Mouse (Mus musculus) forebrain, embryonic 10.5 days (tissue): ENCODE data around the gene Mtor. TPM values are rescaled to one million over a fixed set of nuclear protein-coding genes. Genes with fewer than 3 reads are reported as not detected.
A peak's percentile ranks its signal among the peaks of the same experiment; 100 is the strongest.

ENCODE experiments used
- DNase-seq: peaks from one replicate; pipeline ENCODE4 v3.0.0-alpha.2; 2017; ENCODE audit warnings: low spot score; ENCODE audit errors: extremely low spot score
- H3K27ac ChIP-seq: fragments of 300-500 bp; sonication (generic); 2 replicates; pipeline ENCODE4 v1.5.1; 2016; ENCODE audit warnings: mild to moderate bottlenecking
- H3K27me3 ChIP-seq: fragments of 300-500 bp; sonication (generic); 2 replicates; pipeline ENCODE4 v1.6.1; 2016; ENCODE audit warnings: mild to moderate bottlenecking; ENCODE audit not compliant: poor library complexity, severe bottlenecking
- H3K36me3 ChIP-seq: fragments of 300-500 bp; sonication (generic); replicated peaks from 2 replicates; pipeline ENCODE4 v1.6.1; 2016; ENCODE audit warnings: mild to moderate bottlenecking, moderate library complexity
- H3K4me1 ChIP-seq: fragments of 300-500 bp; sonication (generic); 2 replicates; pipeline ENCODE4 v1.6.1; 2016
- H3K4me3 ChIP-seq: fragments of 300-500 bp; sonication (generic); 2 replicates; pipeline ENCODE4 v1.5.1; 2016; ENCODE audit warnings: mild to moderate bottlenecking, moderate library complexity
- H3K9me3 ChIP-seq: fragments of 300-500 bp; sonication (generic); 2 replicates; pipeline ENCODE4 v1.6.1; 2016; ENCODE audit warnings: mild to moderate bottlenecking, moderate library complexity
- WGBS: fragments of 180-500 bp; shearing (Covaris S2); methylation state at CpG from one replicate; pipeline ENCODE4 v1.1.7; 2016; 5-methylcytosine and 5-hydroxymethylcytosine counted together
- polyA plus RNA-seq: library from polyadenylated mRNA; unstranded; fragments of >200 nt; fragmentation: Nextera tagmentation; extraction: Ambion mirVana; gene quantifications from 2 replicates; pipeline ENCODE4 v1.2.1, GENCODE M21; 2016

Mtor gene
- polyA plus RNA-seq, 1 experiment from 2014 or later, result 27.0 TPM

DNA sequence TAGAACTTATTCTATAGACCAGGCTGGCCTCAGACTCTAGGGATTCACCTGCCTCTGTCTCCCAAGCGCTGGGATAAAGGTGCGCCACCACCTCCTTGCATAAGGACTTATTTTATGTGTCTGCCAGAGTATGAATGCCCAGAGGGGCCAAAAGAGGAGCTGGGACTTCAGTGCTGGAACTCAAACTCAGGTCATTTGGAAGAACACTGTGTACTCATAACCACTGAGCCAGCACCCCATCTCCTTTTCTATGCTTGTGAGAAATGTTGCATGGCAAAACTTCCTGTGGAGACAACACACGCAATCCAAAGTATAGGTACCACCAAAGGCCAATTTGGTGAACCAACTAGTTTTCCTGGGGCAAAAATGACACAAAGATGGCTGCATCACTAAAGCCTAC, 148.3 kb downstream of the Mtor start:
- no peak for DNase-seq
- Histone ChIP-seq H3K9me3 (peaks cover 15% of the 10 kb centered on the region; the same call in 1 of the 2 replicates), H3K4me1 (peaks cover 45% of the 10 kb centered on the region), H3K27me3 (no peaks in the 10 kb centered on the region), H3K27ac (no peak overlapping the region), H3K36me3 (peaks cover 81% of the 10 kb centered on the region), H3K4me3 (no peak overlapping the region)
- 94% methylated on average over 3 of the region's 3 CpGs for WGBS

DNA sequence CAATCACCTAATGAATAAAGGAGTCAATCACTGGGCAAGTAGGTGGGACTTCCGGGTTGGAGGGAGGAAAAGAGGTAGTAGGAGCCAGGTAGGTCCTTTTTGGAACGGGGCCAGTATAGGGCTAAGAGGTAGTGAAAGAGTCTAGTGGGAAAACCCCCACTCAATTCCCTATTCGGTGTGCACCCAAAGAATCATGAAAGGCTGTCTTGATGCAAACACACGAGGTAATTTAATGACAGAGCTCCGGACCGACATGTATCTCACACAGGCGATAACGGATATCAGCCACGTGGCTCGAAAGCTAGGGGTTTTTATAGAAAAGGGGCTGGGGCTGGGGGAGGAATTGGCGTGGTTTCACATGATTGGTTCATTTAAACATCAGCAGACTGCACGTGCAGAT, 150.4 kb downstream of the Mtor start:
- Histone ChIP-seq H3K36me3 (peaks cover 66% of the 10 kb centered on the region), H3K27me3 (no peaks in the 10 kb centered on the region), H3K4me3 (no peak overlapping the region), H3K4me1 (peaks cover 30% of the 10 kb centered on the region), H3K27ac (no peak overlapping the region), H3K9me3 (peaks cover 15% of the 10 kb centered on the region; the same call in 1 of the 2 replicates)
- no peak for DNase-seq
- WGBS, result 97% methylated on average over 12 of the region's 12 CpGs

DNA sequence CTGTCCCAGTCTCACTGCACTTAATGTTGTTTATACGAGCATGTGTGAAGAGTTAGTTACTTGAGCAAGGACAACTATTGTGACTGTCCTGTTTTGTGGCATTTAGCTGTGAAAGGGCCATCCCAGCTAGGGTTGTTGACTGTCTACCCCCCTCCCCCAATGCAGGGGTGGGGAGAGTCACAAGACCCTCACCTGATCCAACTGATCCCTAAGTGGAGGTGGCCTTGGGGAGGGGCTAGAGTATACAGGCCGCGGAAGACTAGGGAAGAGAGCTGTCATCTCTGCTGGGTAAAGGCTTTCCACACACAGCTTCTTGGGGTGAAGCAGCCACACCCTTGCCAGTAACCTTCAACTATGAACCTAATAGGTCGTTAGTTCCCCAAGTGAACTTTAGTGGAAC, 151.9 kb downstream of the Mtor start:
- 94% methylated on average over 4 of the region's 4 CpGs for WGBS
- Histone ChIP-seq H3K36me3 (peaks cover 51% of the 10 kb centered on the region), H3K4me3 (no peak overlapping the region), H3K27me3 (no peaks in the 10 kb centered on the region), H3K4me1 (peaks cover 28% of the 10 kb centered on the region), H3K27ac (no peak overlapping the region), H3K9me3 (peaks cover 15% of the 10 kb centered on the region; the same call in 1 of the 2 replicates)
- DNase-seq, result no peak

DNA sequence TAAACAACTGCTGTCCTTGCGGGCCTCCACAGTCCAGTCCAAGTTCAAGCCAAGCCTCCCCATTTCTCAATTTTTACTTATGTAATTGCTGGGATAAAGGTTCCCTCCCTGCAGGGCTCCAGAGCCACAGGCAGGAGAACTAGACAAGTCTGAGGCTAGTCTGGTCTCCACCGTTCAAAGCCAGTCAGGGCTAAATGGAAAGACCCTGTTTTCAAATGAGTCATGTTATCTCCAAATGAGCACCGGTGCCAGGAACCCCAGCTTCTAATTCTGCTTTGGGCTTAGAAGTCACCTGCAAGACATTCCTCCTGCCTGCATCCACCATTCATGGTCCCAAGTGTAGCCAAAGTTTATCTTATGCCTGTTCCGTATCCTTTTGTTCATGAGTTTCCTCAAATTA, 153.5 kb downstream of the Mtor start:
- no peak for DNase-seq
- H3K27ac ChIP-seq, result no peak overlapping the region
- WGBS, result 91% methylated on average over 4 of the region's 4 CpGs
- peaks cover 35% of the 10 kb centered on the region for H3K36me3 ChIP-seq
- no peaks in the 10 kb centered on the region for H3K27me3 ChIP-seq
- H3K9me3 ChIP-seq, result peaks cover 15% of the 10 kb centered on the region; the same call in 1 of the 2 replicates
- no peak overlapping the region for H3K4me3 ChIP-seq
- H3K4me1 ChIP-seq, result 0 out of 2 replicates have a peak, but pooled peaks cover 16% of the 10 kb centered on the region

DNA sequence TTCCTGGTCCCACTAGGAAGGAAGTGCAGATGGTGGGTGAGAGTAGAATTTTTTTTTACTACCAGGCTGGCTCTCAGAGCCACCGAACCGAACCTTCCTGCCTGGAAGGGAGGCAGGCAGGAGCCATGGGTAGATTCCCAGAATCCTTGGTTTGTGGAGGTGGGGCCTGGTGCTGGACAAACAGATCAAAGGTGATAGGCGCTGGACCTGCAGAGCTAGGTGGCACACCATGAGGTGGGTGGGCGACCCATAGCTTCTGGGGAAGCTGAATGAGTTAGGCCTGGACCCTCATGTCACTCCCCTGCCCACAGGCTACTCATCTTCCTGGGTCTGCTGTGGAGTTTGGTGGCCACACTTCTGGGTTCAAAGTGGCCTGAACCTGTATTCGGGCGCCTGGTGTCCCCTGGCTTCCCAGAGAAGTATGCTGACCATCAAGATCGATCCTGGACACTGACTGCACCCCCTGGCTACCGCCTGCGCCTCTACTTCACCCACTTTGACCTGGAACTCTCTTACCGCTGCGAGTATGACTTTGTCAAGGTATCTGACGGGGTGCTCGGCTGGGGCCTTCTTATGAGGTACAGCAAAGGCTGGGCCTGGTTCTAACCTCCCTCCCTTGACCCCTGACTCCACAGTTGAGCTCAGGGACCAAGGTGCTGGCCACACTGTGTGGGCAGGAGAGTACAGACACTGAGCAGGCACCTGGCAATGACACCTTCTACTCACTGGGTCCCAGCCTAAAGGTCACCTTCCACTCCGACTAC, 154.1 kb downstream of the Mtor start, which contains the start of gene Masp2:
Masp2 (plus strand) TSS at position 198 of the 764 bp plus-strand sequence.
- no peak for DNase-seq

DNA sequence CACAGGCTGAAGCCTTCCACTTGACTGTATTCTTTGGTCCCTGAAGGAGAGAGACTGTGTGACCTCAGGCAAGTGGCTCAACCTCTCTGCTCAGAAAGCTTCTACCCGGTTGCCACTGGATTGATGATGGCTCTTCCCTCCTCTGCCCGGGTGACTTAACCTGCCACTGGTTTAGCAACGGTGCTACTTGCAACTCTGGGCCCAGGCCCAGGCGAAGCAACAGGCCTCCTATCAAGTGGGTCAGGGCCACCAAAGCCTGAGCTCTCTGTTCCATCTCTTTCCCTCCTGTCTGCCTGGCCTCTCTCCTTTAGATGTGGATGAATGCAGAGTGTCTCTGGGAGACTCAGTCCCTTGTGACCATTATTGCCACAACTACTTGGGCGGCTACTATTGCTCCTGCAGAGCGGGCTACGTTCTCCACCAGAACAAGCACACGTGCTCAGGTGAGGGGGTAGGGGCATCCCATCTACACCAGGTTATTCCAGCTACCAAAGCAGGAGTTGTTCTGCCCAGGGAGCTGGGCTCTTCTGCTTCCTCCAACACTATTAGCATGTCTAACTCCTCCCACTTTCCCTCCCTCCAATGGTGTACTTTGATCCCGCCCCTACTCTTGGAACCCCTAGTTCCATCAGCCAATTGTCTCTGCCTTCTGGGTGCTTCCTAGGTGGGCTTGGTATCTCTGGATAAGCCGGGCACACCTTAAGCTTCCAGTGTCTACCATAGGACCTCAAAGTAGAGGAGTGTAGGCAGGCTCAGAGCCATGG, 155.1 kb downstream of the Mtor start:
- no peak for DNase-seq
- 74% methylated on average over 10 of the region's 10 CpGs for WGBS
- Histone ChIP-seq H3K27me3 (no peaks in the 10 kb centered on the region), H3K4me3 (no peak overlapping the region), H3K9me3 (peaks cover 9% of the 10 kb centered on the region; the same call in 1 of the 2 replicates), H3K36me3 (peaks cover 23% of the 10 kb centered on the region), H3K27ac (no peak overlapping the region), H3K4me1 (0 out of 2 replicates have a peak, but pooled peaks cover 16% of the 10 kb centered on the region)

More for the DNA sequence above, 154.1 kb downstream of the Mtor start, which contains the start of gene Masp2:
- WGBS, result 89% methylated on average over 14 of the region's 14 CpGs
- H3K36me3 ChIP-seq, result peaks cover 33% of the 10 kb centered on the region
- no peak within 1 kb of the TSS for H3K4me3 ChIP-seq
- peaks cover 15% of the 10 kb centered on the region; the same call in 1 of the 2 replicates for H3K9me3 ChIP-seq
- H3K27ac ChIP-seq, result no peak within 1 kb of the TSS
- no peaks in the 10 kb centered on the region for H3K27me3 ChIP-seq
- H3K4me1 ChIP-seq, result 0 out of 2 replicates have a peak, but pooled peaks cover 16% of the 10 kb centered on the region

DNA sequence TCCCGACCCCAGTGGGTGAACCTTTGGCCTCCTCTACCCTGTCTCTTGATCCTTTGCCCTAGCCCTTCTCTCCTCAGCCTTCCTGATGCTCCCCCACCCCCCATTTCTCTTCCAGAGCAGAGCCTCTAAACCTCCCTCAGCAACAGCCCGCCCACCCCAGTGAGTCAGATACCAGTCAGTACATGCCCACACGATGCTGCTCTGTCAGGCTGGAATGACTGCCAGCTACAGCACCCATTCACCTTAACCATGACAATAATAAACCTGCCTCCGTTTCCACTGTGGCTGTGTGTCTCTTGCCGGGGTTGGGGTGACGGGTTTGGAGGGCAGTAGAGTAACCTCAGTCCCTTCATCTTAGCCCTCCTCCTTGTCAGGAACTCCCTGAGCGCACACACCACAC, 155.7 kb downstream of the Mtor start:
- Histone ChIP-seq H3K36me3 (peaks cover 20% of the 10 kb centered on the region), H3K4me1 (0 out of 2 replicates have a peak, but pooled peaks cover 16% of the 10 kb centered on the region), H3K27ac (no peak overlapping the region), H3K4me3 (no peak overlapping the region), H3K9me3 (peaks cover 3% of the 10 kb centered on the region; the same call in 1 of the 2 replicates), H3K27me3 (no peaks in the 10 kb centered on the region)
- 77% methylated on average over 7 of the region's 7 CpGs for WGBS
- DNase-seq, result no peak

DNA sequence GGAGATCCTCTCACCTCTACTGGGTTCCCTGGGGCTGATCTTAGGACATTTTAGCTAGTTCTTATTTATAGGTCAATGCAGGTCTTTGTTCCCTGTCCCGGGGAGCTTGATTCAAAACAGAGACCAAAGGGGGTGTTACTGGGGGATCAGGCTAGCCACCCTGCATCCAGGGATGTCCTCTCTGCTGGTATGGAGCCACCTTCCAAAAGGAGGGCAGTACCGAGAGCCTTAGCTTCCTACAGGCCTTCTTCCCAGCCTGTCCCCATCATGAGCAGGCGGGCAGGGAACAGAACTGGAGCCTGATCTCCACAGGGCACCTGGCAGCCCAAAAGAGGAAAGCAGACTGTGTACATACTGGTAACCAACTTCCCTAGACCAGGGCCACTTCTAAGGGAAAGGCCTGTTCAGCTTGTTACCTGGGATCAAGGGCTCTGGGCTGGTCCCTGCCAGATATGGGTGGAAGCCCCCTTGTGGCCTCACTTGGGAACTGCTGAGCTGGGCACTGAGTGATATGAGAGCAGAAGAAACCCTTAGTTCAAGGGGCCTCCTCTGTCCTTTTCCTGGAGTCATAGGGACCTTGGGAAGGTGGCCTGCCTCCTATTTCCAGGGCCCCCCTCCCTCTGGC, 156.2 kb downstream of the Mtor start:
- peaks cover 21% of the 10 kb centered on the region for H3K36me3 ChIP-seq
- no peaks in the 10 kb centered on the region for H3K27me3 ChIP-seq
- WGBS, result 78% methylated on average over 3 of the region's 3 CpGs
- H3K4me1 ChIP-seq, result 0 out of 2 replicates have a peak, but pooled peaks cover 16% of the 10 kb centered on the region
- peak; percentile 67 for DNase-seq
- H3K27ac ChIP-seq, result no peak overlapping the region
- H3K9me3 ChIP-seq, result no peaks in the 10 kb centered on the region
- no peak overlapping the region for H3K4me3 ChIP-seq

Other genes starting within 250 kb of the Mtor start
- 1.2 and 2.1 TPM in 2 replicates for gene Disp3, start 160.6 kb upstream of the Mtor start, polyA plus RNA-seq
- gene Ubiad1, start 3.8 kb upstream of the Mtor start, polyA plus RNA-seq, result 27.1 and 27.3 TPM in 2 replicates
- gene Angptl7, start 51.8 kb downstream of the Mtor start, polyA plus RNA-seq, result 0.18 and 0.29 TPM in 2 replicates
- 96.0 and 97.2 TPM in 2 replicates for gene Exosc10, start 109.8 kb downstream of the Mtor start, polyA plus RNA-seq
- 265 and 272 TPM in 2 replicates for gene Srm, start 142.9 kb downstream of the Mtor start, polyA plus RNA-seq
- 0.22 TPM in 1 of 2 replicates, not detected in the other for gene Masp2, start 153.9 kb downstream of the Mtor start, polyA plus RNA-seq
- 495 and 519 TPM in 2 replicates for gene Tardbp, start 178.4 kb downstream of the Mtor start, polyA plus RNA-seq
- gene Gm572, start 194.7 kb downstream of the Mtor start, polyA plus RNA-seq, result not detected in 2 replicates